In the genomic region with DNA sequence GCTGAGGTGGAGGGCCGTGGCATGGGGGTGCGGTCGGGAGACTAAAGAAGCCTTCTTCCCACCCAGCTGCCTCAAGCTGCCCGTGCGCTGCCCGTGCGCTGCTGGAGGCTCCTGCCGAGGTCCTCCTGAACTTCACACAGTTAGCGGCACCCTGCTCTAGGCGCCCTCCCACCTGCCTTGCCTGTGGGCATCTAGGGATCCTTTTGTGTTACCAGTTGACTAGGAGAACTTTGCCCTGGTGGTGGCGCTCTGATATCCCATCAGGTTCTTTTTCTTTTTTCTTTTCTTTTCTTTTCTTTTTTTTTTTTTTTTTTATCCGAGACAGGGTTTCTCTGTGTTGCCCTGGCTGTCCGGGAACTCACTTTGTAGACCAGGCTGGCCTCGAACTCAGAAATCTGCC, we compare ENCODE assay signal across 10 mouse cellular contexts. TPM values are rescaled to one million over a fixed set of nuclear protein-coding genes. Genes with fewer than 3 reads are reported as not detected.
DNase-seq lines count a peak whose midpoint lies in the region; ATAC-seq and TF ChIP-seq lines count a peak whose summit lies in the region.
"Had no signal": no experiment of that assay in that cellular context is flagged by ENCODE, and none has a peak within 500 bp of the region (broad histone marks: within the 10 kb centered on the region; RNA-seq: fewer than 3 reads in every experiment).

No protein-coding gene starts in this region.

- no peaks in the 10 kb centered on the region for H3K36me3 ChIP-seq in forebrain, embryonic 13.5 days (ENCODE audit: poor library complexity, severe bottlenecking)
- H3K36me3 ChIP-seq in forebrain, embryonic 16.5 days (ENCODE audit: control insufficient read depth, insufficient read depth): no peaks in the 10 kb centered on the region
- H3K36me3 ChIP-seq in intestine, postnatal 0 days (ENCODE audit: control insufficient read depth, insufficient read depth): no peaks in the 10 kb centered on the region
- no peaks in the 10 kb centered on the region for H3K36me3 ChIP-seq in stomach, postnatal 0 days (ENCODE audit: control insufficient read depth, insufficient read depth, low read length)
- H3K36me3 ChIP-seq: G1E had no signal

- no peak overlapping the region for H3K4me3 ChIP-seq in forebrain, embryonic 13.5 days
- H3K4me3 ChIP-seq in forebrain, embryonic 16.5 days (replicated peaks; ENCODE audit: low read length): no peak overlapping the region
- no peak overlapping the region for H3K4me3 ChIP-seq in intestine, postnatal 0 days (ENCODE audit: low read depth, low read length)
- no peak overlapping the region for H3K4me3 ChIP-seq in stomach, postnatal 0 days (ENCODE audit: low read depth, low read length)

- peak; percentile 9 for DNase-seq in retina, postnatal 1 day
- no peak for DNase-seq in retina, embryonic 14.5 days (ENCODE audit: low spot score)
- DNase-seq in stomach, postnatal 0 days (ENCODE audit: low spot score): peak; percentile 15
- no peak for DNase-seq in spleen, adult 18-20 months
- no peak for DNase-seq in spleen, postnatal 10 days (ENCODE audit: low spot score in 2 of 2)

- no peak for ATAC-seq in forebrain, embryonic 13.5 days
- ATAC-seq in forebrain, embryonic 16.5 days: no peak
- no peak for ATAC-seq in intestine, postnatal 0 days
- no peak for ATAC-seq in stomach, postnatal 0 days (ENCODE audit: low FRiP score, low TSS enrichment)

- H3K27me3 ChIP-seq in forebrain, embryonic 13.5 days: peaks cover 27% of the 10 kb centered on the region; the same call in 1 of the 2 replicates
- 0 out of 2 replicates have a peak, but pooled peaks cover 2% of the 10 kb centered on the region for H3K27me3 ChIP-seq in forebrain, embryonic 16.5 days (replicated peaks; ENCODE audit: control insufficient read depth, insufficient read depth, low read length)
- H3K27me3 ChIP-seq in intestine, postnatal 0 days (replicated peaks; ENCODE audit: control insufficient read depth, insufficient read depth, low read length): no peaks in the 10 kb centered on the region
- no peaks in the 10 kb centered on the region for H3K27me3 ChIP-seq in stomach, postnatal 0 days (ENCODE audit: control insufficient read depth, insufficient read depth, low read length)

- TF ChIP-seq CTCF in intestine, postnatal 0 days (IDR thresholded peaks at IDR 0.05; ENCODE audit: low read depth): no peak
- no peak for TF ChIP-seq CTCF in stomach, postnatal 0 days (IDR thresholded peaks at IDR 0.05; ENCODE audit: low read depth)

- no peak overlapping the region for H3K9ac ChIP-seq in forebrain, embryonic 13.5 days
- H3K9ac ChIP-seq in forebrain, embryonic 16.5 days (replicated peaks; ENCODE audit: low read depth, low read length): no peak overlapping the region
- no peak overlapping the region for H3K9ac ChIP-seq in intestine, postnatal 0 days (ENCODE audit: low read depth, low read length)
- no peak overlapping the region for H3K9ac ChIP-seq in stomach, postnatal 0 days (ENCODE audit: low read length)

- H3K27ac ChIP-seq in forebrain, embryonic 13.5 days: no peak overlapping the region
- H3K27ac ChIP-seq in forebrain, embryonic 16.5 days (ENCODE audit: low read length): no peak overlapping the region
- H3K27ac ChIP-seq in intestine, postnatal 0 days (ENCODE audit: low read depth, low read length): no peak overlapping the region
- H3K27ac ChIP-seq in stomach, postnatal 0 days (replicated peaks): no peak overlapping the region

- 0 out of 2 replicates have a peak overlapping the region, but pooled peaks have one; percentile 4 for H3K4me2 ChIP-seq in forebrain, embryonic 13.5 days
- no peak overlapping the region for H3K4me2 ChIP-seq in forebrain, embryonic 16.5 days (ENCODE audit: low read length)
- H3K4me2 ChIP-seq in intestine, postnatal 0 days (replicated peaks; ENCODE audit: low read depth): peak overlapping the region; percentile 33; the same call in 1 of the 2 replicates
- no peak overlapping the region for H3K4me2 ChIP-seq in stomach, postnatal 0 days (replicated peaks; ENCODE audit: low read depth)

- peaks cover 8% of the 10 kb centered on the region; the same call in 1 of the 2 replicates for H3K4me1 ChIP-seq in forebrain, embryonic 13.5 days
- peaks cover 5% of the 10 kb centered on the region for H3K4me1 ChIP-seq in forebrain, embryonic 16.5 days (replicated peaks; ENCODE audit: control insufficient read depth, insufficient read depth, low read length)
- H3K4me1 ChIP-seq in intestine, postnatal 0 days (replicated peaks; ENCODE audit: control insufficient read depth, insufficient read depth, low read length): no peaks in the 10 kb centered on the region
- H3K4me1 ChIP-seq in stomach, postnatal 0 days (replicated peaks; ENCODE audit: control insufficient read depth, insufficient read depth): peaks cover 3% of the 10 kb centered on the region; the same call in 1 of the 2 replicates

- 33% methylated on average over 14 of the region's 14 CpGs for WGBS in forebrain, embryonic 13.5 days
- WGBS in forebrain, embryonic 16.5 days: 31% methylated on average over 14 of the region's 14 CpGs
- 29% methylated on average over 14 of the region's 14 CpGs for WGBS in intestine, postnatal 0 days
- 39% methylated on average over 14 of the region's 14 CpGs for WGBS in stomach, postnatal 0 days

- no peak for TF ChIP-seq EP300 in stomach, postnatal 0 days (optimal IDR thresholded peaks at IDR 0.05)

- no peaks in the 10 kb centered on the region for H3K9me3 ChIP-seq in forebrain, embryonic 13.5 days (replicated peaks)
- H3K9me3 ChIP-seq in forebrain, embryonic 16.5 days (ENCODE audit: control insufficient read depth, low read length): no peaks in the 10 kb centered on the region
- H3K9me3 ChIP-seq in intestine, postnatal 0 days (ENCODE audit: control insufficient read depth): no peaks in the 10 kb centered on the region
- H3K9me3 ChIP-seq in stomach, postnatal 0 days (ENCODE audit: control insufficient read depth, low read length): no peaks in the 10 kb centered on the region
- H3K9me3 ChIP-seq: G1E had no signal

RNA-seq across cellular contexts. Expression of gene Ifnl2, which starts 19.4 kb away (rescaled TPM):
- polyA plus RNA-seq in forebrain, embryonic 13.5 days (2015; fragmentation: Nextera tagmentation; extraction: Ambion mirVana): not detected in 2 replicates
- polyA plus RNA-seq in forebrain, embryonic 16.5 days (2015; fragmentation: Nextera tagmentation; extraction: Ambion mirVana): not detected in 2 replicates
- polyA plus RNA-seq in intestine, postnatal 0 days (2015; fragmentation: Nextera tagmentation; extraction: Ambion mirVana): not detected in 2 replicates
- polyA plus RNA-seq in stomach, postnatal 0 days (2015; fragmentation: Nextera tagmentation; extraction: Ambion mirVana): not detected in 2 replicates
- polyA plus RNA-seq: brain, embryonic 14.5 days; G1E had no signal

RNA-seq across cellular contexts. Expression of gene Ifnl3, which starts 31.7 kb away (rescaled TPM):
- not detected in 2 replicates for polyA plus RNA-seq in forebrain, embryonic 13.5 days (2015; fragmentation: Nextera tagmentation; extraction: Ambion mirVana)
- polyA plus RNA-seq in forebrain, embryonic 16.5 days (2015; fragmentation: Nextera tagmentation; extraction: Ambion mirVana): not detected in 2 replicates
- polyA plus RNA-seq in intestine, postnatal 0 days (2015; fragmentation: Nextera tagmentation; extraction: Ambion mirVana): not detected in 2 replicates
- polyA plus RNA-seq in stomach, postnatal 0 days (2015; fragmentation: Nextera tagmentation; extraction: Ambion mirVana): not detected in 2 replicates
- polyA plus RNA-seq: brain, embryonic 14.5 days; G1E had no signal

RNA-seq across cellular contexts. Expression of gene Lrfn1, which starts 39.1 kb away (rescaled TPM):
- 5.9 and 6.1 TPM in 2 replicates for polyA plus RNA-seq in forebrain, embryonic 13.5 days (2015; fragmentation: Nextera tagmentation; extraction: Ambion mirVana)
- polyA plus RNA-seq in forebrain, embryonic 16.5 days (2015; fragmentation: Nextera tagmentation; extraction: Ambion mirVana): 9.1 and 10.6 TPM in 2 replicates
- 0.55 and 0.82 TPM in 2 replicates for polyA plus RNA-seq in intestine, postnatal 0 days (2015; fragmentation: Nextera tagmentation; extraction: Ambion mirVana)
- polyA plus RNA-seq in stomach, postnatal 0 days (2015; fragmentation: Nextera tagmentation; extraction: Ambion mirVana): 0.96 and 1.3 TPM in 2 replicates

RNA-seq across cellular contexts. Expression of gene Sycn, which starts 49.8 kb away (rescaled TPM):
- polyA plus RNA-seq in forebrain, embryonic 13.5 days (2015; fragmentation: Nextera tagmentation; extraction: Ambion mirVana): not detected in 2 replicates
- polyA plus RNA-seq in forebrain, embryonic 16.5 days (2015; fragmentation: Nextera tagmentation; extraction: Ambion mirVana): not detected in 2 replicates
- polyA plus RNA-seq in intestine, postnatal 0 days (2015; fragmentation: Nextera tagmentation; extraction: Ambion mirVana): 17.0 and 23.4 TPM in 2 replicates
- polyA plus RNA-seq in stomach, postnatal 0 days (2015; fragmentation: Nextera tagmentation; extraction: Ambion mirVana): 87.1 and 87.6 TPM in 2 replicates
- polyA plus RNA-seq: brain, embryonic 14.5 days; G1E had no signal

RNA-seq across cellular contexts. Expression of gene Gmfg, which starts 53.7 kb away (rescaled TPM):
- 2.5 and 2.8 TPM in 2 replicates for polyA plus RNA-seq in forebrain, embryonic 13.5 days (2015; fragmentation: Nextera tagmentation; extraction: Ambion mirVana)
- polyA plus RNA-seq in forebrain, embryonic 16.5 days (2015; fragmentation: Nextera tagmentation; extraction: Ambion mirVana): 1.7 and 2.2 TPM in 2 replicates
- polyA plus RNA-seq in intestine, postnatal 0 days (2015; fragmentation: Nextera tagmentation; extraction: Ambion mirVana): 33.6 and 35.0 TPM in 2 replicates
- 18.9 and 23.1 TPM in 2 replicates for polyA plus RNA-seq in stomach, postnatal 0 days (2015; fragmentation: Nextera tagmentation; extraction: Ambion mirVana)

Comparison
In these comparisons a context has a peak if more than half of its experiments do, and no peak if none do; other contexts are left out.
1. H3K4me2 ChIP-seq: peak in forebrain, embryonic 13.5 days (single experiment) and intestine, postnatal 0 days (single experiment); none in forebrain, embryonic 16.5 days (single experiment) and stomach, postnatal 0 days (single experiment).
2. DNase-seq: peak in retina, postnatal 1 day (single experiment) and stomach, postnatal 0 days (single experiment); none in retina, embryonic 14.5 days (single experiment), spleen, adult 18-20 months (0 of 2) and spleen, postnatal 10 days (0 of 2).